Mouse (Mus musculus) left cerebral cortex, adult 6 months (tissue): ENCODE data around the gene Gm28048. TPM values are rescaled to one million over a fixed set of nuclear protein-coding genes. Genes with fewer than 3 reads are reported as not detected.

Experiments
- long read RNA-seq, 2 experiments: library from polyadenylated mRNA; unstranded; transcript quantifications; one replicate each; pipeline ENCODE4 v2.0.0; 2019 to 2020
- polyA plus RNA-seq: library from polyadenylated mRNA; unstranded; fragments of <200 nt; fragmentation: Nextera tagmentation; gene quantifications from 2 replicates; pipeline ENCODE4 v1.2.3, GENCODE M21; 2021

Gm28048 gene
- 9.7 and 11.0 TPM in 2 replicates for polyA plus RNA-seq
- long read RNA-seq, experiment 1, partial matches to known transcripts = 0 of 1 reads
- long read RNA-seq, experiment 1, other reads (novel, unspliced or antisense) = 1 of 1 reads
- long read RNA-seq, experiment 2, partial matches to known transcripts = 1 of 8 reads
- long read RNA-seq, experiment 2, other reads (novel, unspliced or antisense) = 7 of 8 reads

DNA sequence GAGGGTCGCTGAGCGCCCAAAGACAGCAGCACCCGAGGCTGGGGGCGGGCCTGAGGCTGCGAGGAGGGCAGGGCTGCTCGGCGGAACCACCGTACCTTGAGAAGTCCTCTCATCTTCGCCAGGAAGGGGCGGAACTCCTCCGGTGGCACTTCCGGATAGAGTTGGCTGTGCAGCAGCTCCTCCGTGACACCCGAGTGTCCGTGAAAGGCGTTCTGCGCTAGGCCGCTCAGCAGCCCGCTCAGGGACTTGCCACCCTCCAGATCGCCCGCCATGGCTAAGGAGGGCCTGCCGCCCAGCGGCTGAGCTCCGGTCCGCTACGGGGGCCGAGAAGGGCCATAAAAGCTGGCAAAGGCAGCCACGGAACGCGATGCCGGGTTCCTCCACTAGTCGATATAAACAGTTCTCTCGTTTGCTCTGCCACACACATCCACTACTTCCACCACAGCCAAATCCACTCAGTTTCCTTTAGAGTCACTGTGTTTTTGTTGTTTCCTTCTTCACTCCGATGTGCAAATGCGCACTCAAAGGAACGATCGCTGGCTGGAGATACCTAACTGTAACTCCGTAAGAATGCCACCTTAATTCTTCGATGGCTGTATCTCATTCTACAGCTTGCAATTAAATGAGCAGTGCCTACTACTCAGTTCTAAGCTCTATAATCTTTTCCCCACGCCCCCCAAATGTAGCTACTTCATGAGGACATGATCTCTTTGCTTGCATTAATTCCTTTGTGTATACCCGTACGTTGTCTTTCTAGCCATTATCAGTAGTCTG, at the start of gene Gm28048, which contains the start of gene Commd1:
Gene Gm28048, minus strand, starts transcription at position 107 of the 774 bp plus-strand sequence.
Gene Commd1, minus strand, starts transcription at position 399 of the 774 bp plus-strand sequence.

GRCm38 (mm10) chr11:23007481-23008180, 25.7 kb upstream of the Gm28048 start, which contains the start of gene Fam161a:
Gene Fam161a (plus strand): TSS chr11:23007531.

DNA sequence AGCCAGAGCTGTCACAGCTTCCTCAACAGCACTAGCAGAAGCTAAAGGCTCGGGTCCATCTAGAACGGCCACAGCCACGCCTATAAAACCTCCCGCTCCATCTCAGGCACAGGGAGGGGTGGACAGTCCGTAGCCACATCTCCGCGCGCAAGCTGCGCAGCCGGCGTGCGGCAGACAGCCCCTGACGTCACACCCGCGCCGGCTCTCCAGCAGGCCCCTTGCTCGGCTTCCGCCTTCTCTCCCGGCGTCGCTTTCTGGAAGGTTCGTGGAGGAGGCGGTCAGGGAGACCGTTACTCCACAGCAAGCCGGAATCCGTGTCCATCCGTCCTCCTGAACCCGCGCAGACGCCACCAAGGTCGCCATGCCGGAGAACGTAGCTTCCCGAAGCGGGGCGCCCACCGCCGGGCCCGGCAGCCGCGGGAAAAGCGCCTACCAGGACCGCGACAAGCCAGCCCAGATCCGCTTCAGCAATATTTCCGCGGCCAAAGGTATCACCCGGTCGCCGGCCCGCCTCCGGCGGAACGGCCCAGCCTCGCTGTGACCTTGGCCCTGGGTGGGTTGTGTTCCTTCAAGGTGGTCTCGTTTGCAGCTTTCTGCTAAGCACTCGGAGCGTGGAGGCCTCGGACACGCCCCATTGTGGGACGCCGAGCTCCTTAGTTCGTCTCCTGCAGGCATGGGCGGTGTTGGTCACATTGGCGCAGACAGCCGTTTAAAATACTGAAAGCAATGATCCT, 8.7 kb upstream of the Gm28048 start, which contains the start of gene Cct4:
Gene Cct4, plus strand, starts transcription at position 127 of the 734 bp plus-strand sequence.

GRCm38 (mm10) chr11:22971835-22972709, 9.8 kb downstream of the Gm28048 start, which contains the start of gene Zrsr1:
Gene Zrsr1 (plus strand): TSS chr11:22972005.

GRCm38 (mm10) chr11:22860335-22861227, 121.3 kb downstream of the Gm28048 start, which contains the start of gene B3gnt2:
Gene B3gnt2 (minus strand): TSS chr11:22860961.

Other genes with a start within 250 kb of the Gm28048 start
- gene B3gnt2, start 121.1 kb downstream of the Gm28048 start, polyA plus RNA-seq = 11.7 and 16.8 TPM in 2 replicates
- gene Zrsr1, start 10.1 kb downstream of the Gm28048 start, polyA plus RNA-seq = 5.5 and 10.3 TPM in 2 replicates
- 109 and 174 TPM in 2 replicates for gene Commd1, start 292 bp upstream of the Gm28048 start, polyA plus RNA-seq
- gene Cct4, start 8.4 kb upstream of the Gm28048 start, polyA plus RNA-seq = 168 and 194 TPM in 2 replicates
- 2.4 and 2.9 TPM in 2 replicates for gene Fam161a, start 25.4 kb upstream of the Gm28048 start, polyA plus RNA-seq